Mouse (Mus musculus) kidney, embryonic 16.5 days (tissue): Measurements from ENCODE around the gene Sin3a. TPM values are rescaled to one million over a fixed set of nuclear protein-coding genes. Genes with fewer than 3 reads are reported as not detected.
A peak's percentile ranks its signal among the peaks of the same experiment; 100 is the strongest.

ENCODE experiments used
- ATAC-seq: fragments of 200-750 bp; cut with Nextera tagmentation; 2 replicates; pipeline ENCODE4 v1.8.0; 2017; ENCODE audit warnings: moderate TSS enrichment; ENCODE audit not compliant: low FRiP score, low TSS enrichment
- H3K27ac ChIP-seq: fragments of 300-500 bp; sonication (generic); 2 replicates; pipeline ENCODE4 v1.5.1; 2014; ENCODE audit warnings: low read length
- H3K27me3 ChIP-seq: fragments of 300-500 bp; sonication (generic); 2 replicates; pipeline ENCODE4 v1.6.1; 2014; ENCODE audit warnings: low read length, control low read depth, mixed read lengths; ENCODE audit not compliant: insufficient read depth
- H3K36me3 ChIP-seq: fragments of 300-500 bp; sonication (generic); 2 replicates; pipeline ENCODE4 v1.6.1; 2014; ENCODE audit warnings: low read length, control low read depth, mixed read lengths; ENCODE audit not compliant: insufficient read depth
- H3K4me1 ChIP-seq: fragments of 300-500 bp; sonication (generic); 2 replicates; pipeline ENCODE4 v1.6.1; 2014; ENCODE audit warnings: low read length, control low read depth, mixed read lengths; ENCODE audit not compliant: insufficient read depth
- H3K4me2 ChIP-seq: fragments of 300-500 bp; sonication (generic); replicated peaks from 2 replicates; pipeline ENCODE4 v1.6.1; 2014; ENCODE audit warnings: low read depth, low read length
- H3K4me3 ChIP-seq: fragments of 300-500 bp; sonication (generic); 2 replicates; pipeline ENCODE4 v1.5.1; 2014; ENCODE audit warnings: mild to moderate bottlenecking, low read length
- H3K9ac ChIP-seq: fragments of 300-500 bp; sonication (generic); replicated peaks from 2 replicates; pipeline ENCODE4 v1.6.1; 2014; ENCODE audit warnings: low read length
- H3K9me3 ChIP-seq: fragments of 300-500 bp; sonication (generic); 2 replicates; pipeline ENCODE4 v1.6.1; 2016; ENCODE audit warnings: low read length, control low read depth
- WGBS: fragments of 180-500 bp; shearing (Covaris S2); extraction: QIAGEN DNeasy Blood & Tissue Kit; methylation state at CpG from one replicate; pipeline ENCODE4 v1.1.7; 2014; 5-methylcytosine and 5-hydroxymethylcytosine counted together
- polyA plus RNA-seq: library from polyadenylated mRNA; unstranded; fragments of >200 nt; fragmentation: Nextera tagmentation; extraction: Ambion mirVana; gene quantifications from 2 replicates; pipeline ENCODE4 v1.2.1, GENCODE M21; 2015

Gene Sin3a
- polyA plus RNA-seq, 1 experiment from 2014 or later = 36.7 TPM

DNA sequence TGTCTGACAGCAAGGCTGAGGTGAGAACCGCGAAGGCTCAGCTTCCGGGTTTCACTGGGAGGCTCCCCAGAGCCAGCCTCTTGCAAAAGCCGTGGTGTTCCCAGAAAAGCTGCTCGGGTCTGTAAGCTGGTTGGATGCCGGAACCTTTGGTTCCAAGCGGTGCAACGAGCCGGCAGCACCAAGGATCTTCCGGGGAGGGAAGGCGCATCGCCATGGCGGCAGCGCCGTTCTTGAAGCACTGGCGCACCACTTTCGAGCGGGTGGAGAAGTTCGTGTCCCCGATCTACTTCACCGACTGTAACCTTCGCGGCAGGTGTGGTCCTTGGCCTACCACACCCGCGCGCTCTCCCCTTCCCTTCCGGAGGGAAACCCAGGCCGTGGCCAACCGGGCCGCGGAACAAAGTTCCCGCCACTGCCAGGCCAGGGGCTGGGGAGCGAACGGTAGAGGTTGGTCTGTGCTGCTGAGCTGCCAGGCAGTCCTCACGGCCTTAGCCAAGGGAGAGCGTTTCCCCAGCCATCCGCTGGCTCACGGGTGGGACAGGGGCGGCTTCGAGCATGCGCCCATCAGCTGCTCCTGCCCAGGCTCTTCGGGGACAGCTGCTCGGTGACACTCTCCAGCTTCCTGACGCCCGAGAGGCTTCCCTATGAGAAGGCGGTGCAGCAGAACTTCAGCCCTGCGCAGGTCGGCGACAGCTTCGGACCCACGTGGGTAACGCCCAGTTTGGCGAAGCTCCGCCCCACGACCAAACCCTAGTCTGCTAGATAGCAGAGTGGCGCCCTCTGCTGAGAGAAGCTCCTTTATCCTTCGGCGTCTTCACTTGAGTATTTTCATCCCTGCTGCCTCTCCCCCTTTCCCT is 59.0 kb downstream of the Sin3a start, which contains the start of gene Man2c1:
Man2c1 (plus strand) TSS at position 114 of the 857 bp plus-strand sequence.
- Histone ChIP-seq H3K9ac (peak within 1 kb of the TSS; percentile 84), H3K36me3 (peaks cover 28% of the 10 kb centered on the region), H3K4me2 (peak within 1 kb of the TSS; percentile 74), H3K27me3 (no peaks in the 10 kb centered on the region), H3K4me1 (peaks cover 12% of the 10 kb centered on the region), H3K27ac (peak within 1 kb of the TSS; percentile 96), H3K4me3 (peak within 1 kb of the TSS; percentile 78), H3K9me3 (no peaks in the 10 kb centered on the region)
- under 1% methylated on average over 53 of the region's 58 CpGs for WGBS
- ATAC-seq = peak; percentile 94

DNA sequence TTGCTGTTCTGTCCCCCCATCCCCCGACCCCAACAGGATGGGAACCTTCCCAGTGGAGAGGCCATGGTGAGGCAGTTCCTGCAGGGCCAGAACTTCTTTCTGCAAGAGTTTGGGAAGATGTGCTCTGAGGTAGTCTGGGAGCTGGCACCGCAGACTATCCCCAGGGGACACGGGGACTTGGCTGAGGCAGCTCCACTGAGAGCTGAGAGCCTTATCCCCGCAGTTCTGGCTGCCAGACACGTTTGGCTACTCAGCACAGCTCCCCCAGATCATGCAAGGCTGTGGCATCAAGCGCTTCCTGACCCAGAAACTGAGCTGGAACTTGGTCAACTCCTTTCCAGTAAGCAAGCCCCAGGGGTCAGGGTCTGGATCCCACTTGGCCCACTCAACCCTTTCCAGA is 65.4 kb downstream of the Sin3a start:
- no peaks in the 10 kb centered on the region for H3K4me1 ChIP-seq
- no peak overlapping the region for H3K4me2 ChIP-seq
- no peak for ATAC-seq
- no peak overlapping the region for H3K4me3 ChIP-seq
- WGBS = 88% methylated on average over 6 of the region's 6 CpGs
- no peaks in the 10 kb centered on the region for H3K9me3 ChIP-seq
- no peak overlapping the region for H3K27ac ChIP-seq
- peaks cover 57% of the 10 kb centered on the region for H3K36me3 ChIP-seq
- H3K9ac ChIP-seq = no peak overlapping the region
- no peaks in the 10 kb centered on the region for H3K27me3 ChIP-seq

DNA sequence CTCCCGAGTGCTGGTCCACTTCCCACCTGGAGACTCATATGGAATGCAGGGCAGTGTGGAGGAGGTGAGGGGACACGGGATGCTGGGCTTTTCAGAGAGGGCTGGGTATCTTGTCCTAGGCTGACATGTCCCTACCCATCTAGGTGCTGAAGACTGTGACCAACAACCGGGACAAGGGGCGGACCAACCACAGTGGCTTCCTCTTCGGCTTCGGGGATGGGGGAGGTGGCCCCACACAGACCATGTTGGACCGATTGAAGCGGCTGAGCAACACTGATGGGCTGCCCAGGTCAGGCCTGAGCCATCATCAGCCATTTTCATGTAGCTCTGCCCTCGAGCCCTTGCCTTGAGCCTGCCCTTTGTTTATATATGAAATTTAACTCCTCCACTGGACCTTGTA is 65.9 kb downstream of the Sin3a start:
- 88% methylated on average over 9 of the region's 9 CpGs for WGBS
- H3K27ac ChIP-seq = no peak overlapping the region
- no peak overlapping the region for H3K9ac ChIP-seq
- no peak for ATAC-seq
- peaks cover 60% of the 10 kb centered on the region for H3K36me3 ChIP-seq
- no peak overlapping the region for H3K4me3 ChIP-seq
- H3K9me3 ChIP-seq = no peaks in the 10 kb centered on the region
- no peak overlapping the region for H3K4me2 ChIP-seq
- no peaks in the 10 kb centered on the region for H3K27me3 ChIP-seq
- H3K4me1 ChIP-seq = no peaks in the 10 kb centered on the region

DNA sequence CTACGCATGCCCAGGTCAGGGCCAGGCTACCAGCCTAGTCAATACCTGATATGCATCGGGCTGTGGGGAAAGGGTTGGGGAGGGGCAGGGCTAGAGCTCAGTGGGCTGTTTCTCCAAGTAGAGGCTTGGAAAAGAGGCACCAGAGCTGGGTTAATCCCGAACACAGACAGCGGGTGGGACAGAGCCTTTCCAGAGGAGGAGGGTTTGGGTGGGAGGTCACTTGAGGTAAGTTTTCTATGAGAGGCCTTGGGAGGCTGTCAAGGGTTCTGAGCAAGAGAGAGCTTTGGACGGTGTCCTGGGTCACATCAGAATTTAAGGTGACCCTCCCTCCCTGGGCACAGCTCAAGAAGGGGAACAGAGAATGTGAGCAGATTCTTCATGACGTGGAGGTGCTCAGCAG is 66.7 kb downstream of the Sin3a start:
- no peak overlapping the region for H3K9ac ChIP-seq
- no peaks in the 10 kb centered on the region for H3K4me1 ChIP-seq
- no peak for ATAC-seq
- no peak overlapping the region for H3K4me2 ChIP-seq
- no peak overlapping the region for H3K27ac ChIP-seq
- H3K27me3 ChIP-seq = no peaks in the 10 kb centered on the region
- 90% methylated on average over 6 of the region's 6 CpGs for WGBS
- H3K4me3 ChIP-seq = no peak overlapping the region
- H3K36me3 ChIP-seq = peaks cover 64% of the 10 kb centered on the region
- H3K9me3 ChIP-seq = no peaks in the 10 kb centered on the region

DNA sequence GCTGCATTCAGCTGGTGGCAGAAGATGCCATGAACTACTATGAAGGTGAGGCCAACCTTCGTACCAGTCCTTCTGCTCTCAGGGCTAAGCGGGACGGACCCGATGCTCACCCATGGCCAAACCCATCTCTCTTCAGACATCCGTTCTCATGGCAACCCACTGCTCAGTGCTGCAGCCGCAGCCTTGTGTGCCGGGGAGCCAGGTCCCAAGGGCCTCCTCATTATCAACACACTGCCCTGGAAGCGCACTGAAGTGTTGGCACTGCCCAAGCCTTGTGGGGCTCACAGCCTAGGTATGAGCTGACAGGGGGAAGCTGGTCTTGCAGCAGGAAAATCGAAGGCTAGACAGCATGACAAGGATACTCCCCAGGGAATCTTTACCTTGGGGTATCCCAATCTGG is 67.3 kb downstream of the Sin3a start:
- H3K27ac ChIP-seq = no peak overlapping the region
- H3K9ac ChIP-seq = no peak overlapping the region
- H3K27me3 ChIP-seq = no peaks in the 10 kb centered on the region
- ATAC-seq = no peak
- no peaks in the 10 kb centered on the region for H3K9me3 ChIP-seq
- H3K4me3 ChIP-seq = no peak overlapping the region
- no peaks in the 10 kb centered on the region for H3K4me1 ChIP-seq
- 94% methylated on average over 9 of the region's 9 CpGs for WGBS
- peaks cover 66% of the 10 kb centered on the region for H3K36me3 ChIP-seq
- no peak overlapping the region for H3K4me2 ChIP-seq

DNA sequence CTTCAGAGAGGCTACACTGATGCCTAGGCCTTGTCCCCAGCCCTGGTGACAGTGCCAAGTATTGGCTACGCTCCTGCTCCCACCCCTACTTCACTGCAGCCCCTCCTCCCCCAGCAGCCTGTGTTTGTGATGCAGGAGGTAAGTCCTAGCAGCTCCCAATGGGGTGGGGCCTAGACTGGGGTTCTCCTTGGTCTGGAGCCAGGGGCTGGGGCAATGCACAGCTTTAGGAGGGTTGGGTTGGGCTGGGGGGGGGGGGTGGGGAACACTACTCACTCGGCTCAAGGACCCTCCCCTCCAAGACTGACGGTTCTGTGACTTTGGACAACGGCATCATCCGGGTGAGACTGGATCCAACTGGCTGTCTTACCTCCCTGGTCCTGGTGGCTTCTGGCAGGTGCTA is 67.7 kb downstream of the Sin3a start:
- Histone ChIP-seq H3K9ac (no peak overlapping the region), H3K27ac (no peak overlapping the region), H3K4me2 (no peak overlapping the region), H3K27me3 (no peaks in the 10 kb centered on the region), H3K4me3 (no peak overlapping the region), H3K36me3 (peaks cover 66% of the 10 kb centered on the region), H3K4me1 (no peaks in the 10 kb centered on the region), H3K9me3 (no peaks in the 10 kb centered on the region)
- ATAC-seq = no peak
- WGBS = 91% methylated on average over 5 of the region's 5 CpGs

DNA sequence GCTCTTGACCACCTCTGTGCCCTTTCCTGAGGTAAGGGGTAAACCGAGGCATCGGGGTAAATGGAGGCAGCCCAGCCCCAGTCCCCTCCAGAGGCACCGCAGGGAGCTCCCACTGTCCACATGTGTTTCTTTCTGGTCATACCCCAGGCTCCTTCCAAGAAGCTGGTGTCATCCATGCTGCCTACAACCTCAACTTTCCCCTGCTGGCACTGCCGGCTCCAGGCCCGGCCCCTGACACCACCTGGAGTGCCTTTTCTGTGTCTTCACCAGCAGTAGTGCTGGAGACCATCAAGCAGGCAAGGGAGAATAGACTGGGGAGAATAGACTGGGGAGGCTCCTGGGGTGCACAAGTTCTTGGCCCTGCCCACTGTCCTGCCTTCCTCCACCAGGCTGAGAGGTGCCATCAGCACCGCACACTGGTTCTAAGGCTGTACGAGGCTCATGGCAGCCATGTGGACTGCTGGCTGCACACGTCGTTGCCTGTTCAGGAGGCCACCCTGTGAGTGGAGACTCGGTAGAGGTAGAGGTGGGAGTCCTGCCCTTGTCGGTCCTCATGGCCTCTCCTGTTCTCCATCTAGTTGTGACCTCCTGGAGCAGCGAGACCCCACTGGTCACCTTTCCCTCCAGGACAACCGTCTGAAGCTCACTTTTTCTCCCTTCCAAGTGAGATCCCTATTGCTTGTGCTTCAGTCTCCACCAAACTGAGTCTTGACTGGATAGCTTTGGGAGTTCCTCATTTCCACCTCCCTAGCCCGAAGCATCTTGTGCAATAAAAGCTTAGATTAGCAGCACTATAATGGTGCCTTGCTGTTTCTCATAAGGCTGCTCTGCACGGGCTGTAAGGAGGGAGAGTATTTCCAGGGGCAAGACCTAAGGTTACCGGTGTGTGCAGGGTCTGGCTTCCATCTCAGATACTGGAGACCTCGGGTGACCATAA is 69.8 kb downstream of the Sin3a start:
- no peak overlapping the region for H3K4me2 ChIP-seq
- no peak for ATAC-seq
- H3K9ac ChIP-seq = no peak overlapping the region
- no peak overlapping the region for H3K4me3 ChIP-seq
- no peak overlapping the region for H3K27ac ChIP-seq
- 91% methylated on average over 17 of the region's 17 CpGs for WGBS
- no peaks in the 10 kb centered on the region for H3K9me3 ChIP-seq
- peaks cover 53% of the 10 kb centered on the region for H3K36me3 ChIP-seq
- no peaks in the 10 kb centered on the region for H3K27me3 ChIP-seq
- peaks cover 3% of the 10 kb centered on the region; the same call in 1 of the 2 replicates for H3K4me1 ChIP-seq

DNA sequence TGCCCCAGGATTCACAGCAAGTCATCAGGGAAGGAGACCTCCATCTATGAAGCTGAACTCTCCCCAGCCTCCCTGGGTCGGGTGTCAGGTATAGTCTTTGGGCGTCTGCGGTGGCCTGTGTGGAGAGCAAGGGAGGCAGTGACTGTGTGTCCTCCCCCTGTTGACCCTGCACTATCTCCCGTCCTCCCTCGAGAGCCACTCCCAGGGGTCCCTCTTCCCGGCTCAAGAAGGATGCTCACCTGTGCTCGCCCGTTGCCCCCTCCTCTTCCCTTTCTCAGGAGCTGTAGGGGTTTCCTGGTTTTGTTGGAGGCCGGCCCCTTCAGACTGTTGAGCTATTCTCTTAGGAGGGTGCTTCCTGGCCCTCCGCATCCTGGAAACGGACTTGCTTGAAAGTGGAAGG is 71.4 kb downstream of the Sin3a start:
- WGBS = 69% methylated on average over 11 of the region's 11 CpGs

DNA sequence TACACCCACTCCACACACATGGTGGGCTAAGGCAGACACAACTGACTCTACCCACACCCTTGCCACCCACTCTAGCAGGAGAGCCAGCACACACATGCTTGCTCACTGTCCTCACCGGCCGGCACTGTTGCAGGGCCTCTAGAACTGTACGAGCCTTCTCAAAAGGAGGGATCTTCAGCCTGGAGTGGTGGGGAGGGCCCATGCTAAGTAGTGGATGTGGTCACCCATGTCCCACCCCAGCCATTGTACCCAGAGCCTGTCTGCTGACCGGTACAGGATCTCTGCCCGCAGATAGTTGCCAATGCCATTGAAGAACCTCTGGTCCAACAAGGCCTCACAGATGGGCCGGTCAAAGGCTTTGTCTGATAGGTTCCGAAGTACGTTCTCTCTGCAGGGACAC is 73.0 kb downstream of the Sin3a start:
- no peaks in the 10 kb centered on the region for H3K27me3 ChIP-seq
- no peak overlapping the region for H3K27ac ChIP-seq
- no peak for ATAC-seq
- no peak overlapping the region for H3K9ac ChIP-seq
- H3K4me1 ChIP-seq = peaks cover 21% of the 10 kb centered on the region
- H3K9me3 ChIP-seq = no peaks in the 10 kb centered on the region
- peaks cover 31% of the 10 kb centered on the region for H3K36me3 ChIP-seq
- no peak overlapping the region for H3K4me3 ChIP-seq
- 84% methylated on average over 8 of the region's 8 CpGs for WGBS
- H3K4me2 ChIP-seq = no peak overlapping the region

More for the DNA sequence above, 71.4 kb downstream of the Sin3a start:
- no peak overlapping the region for H3K27ac ChIP-seq
- H3K27me3 ChIP-seq = no peaks in the 10 kb centered on the region
- peaks cover 39% of the 10 kb centered on the region for H3K36me3 ChIP-seq
- H3K9me3 ChIP-seq = no peaks in the 10 kb centered on the region
- H3K4me3 ChIP-seq = no peak overlapping the region
- no peak for ATAC-seq
- no peak overlapping the region for H3K4me2 ChIP-seq
- no peak overlapping the region for H3K9ac ChIP-seq
- H3K4me1 ChIP-seq = peaks cover 12% of the 10 kb centered on the region
